Mouse (Mus musculus) kidney, adult 2 months (tissue): ENCODE results near the gene Acsl3.

Experiments used
- CTCF ChIP-seq: fragments of 200-500 bp; conservative IDR thresholded peaks from 2 replicates; pipeline ENCODE4 v1.5.1; 2011; ENCODE audit warnings: low read depth, mild to moderate bottlenecking, control low read depth, low read length, moderate library complexity, mixed read lengths; ENCODE audit not compliant: insufficient read depth, insufficient read length
- POLR2A ChIP-seq: fragments of 200-500 bp; IDR thresholded peaks from one replicate; pipeline ENCODE4 v1.6.1; 2011; ENCODE audit warnings: low read depth, low read length, control low read depth

GRCm38 (mm10) chr1:78730114-78730720 is 72.6 kb downstream of the Acsl3 start:
- no peak for TF ChIP-seq POLR2A
- TF ChIP-seq CTCF = no peak
